Mouse (Mus musculus) thymus, postnatal 25 days (tissue): ENCODE measurements at regions not wholly inside any gene's neighbourhood (a gene's known extent, or its start where the extent isn't known, plus 50 kb on each side); places are given as distances from the start of the nearest gene placed in this dataset.

ENCODE experiments used
- DNase-seq: peaks from one replicate; pipeline ENCODE4 v3.0.0; 2022

- DNase-seq = no peak
These were observed 61.4 kb upstream of the Itga4 start for GRCm38 (mm10) chr2:79193851-79194250.

GRCm38 (mm10) chr2:79201677-79202076, 53.5 kb upstream of the Itga4 start:
- DNase-seq = no peak
